Mouse (Mus musculus): ENCODE results near the gene Slc25a25.

DNA sequence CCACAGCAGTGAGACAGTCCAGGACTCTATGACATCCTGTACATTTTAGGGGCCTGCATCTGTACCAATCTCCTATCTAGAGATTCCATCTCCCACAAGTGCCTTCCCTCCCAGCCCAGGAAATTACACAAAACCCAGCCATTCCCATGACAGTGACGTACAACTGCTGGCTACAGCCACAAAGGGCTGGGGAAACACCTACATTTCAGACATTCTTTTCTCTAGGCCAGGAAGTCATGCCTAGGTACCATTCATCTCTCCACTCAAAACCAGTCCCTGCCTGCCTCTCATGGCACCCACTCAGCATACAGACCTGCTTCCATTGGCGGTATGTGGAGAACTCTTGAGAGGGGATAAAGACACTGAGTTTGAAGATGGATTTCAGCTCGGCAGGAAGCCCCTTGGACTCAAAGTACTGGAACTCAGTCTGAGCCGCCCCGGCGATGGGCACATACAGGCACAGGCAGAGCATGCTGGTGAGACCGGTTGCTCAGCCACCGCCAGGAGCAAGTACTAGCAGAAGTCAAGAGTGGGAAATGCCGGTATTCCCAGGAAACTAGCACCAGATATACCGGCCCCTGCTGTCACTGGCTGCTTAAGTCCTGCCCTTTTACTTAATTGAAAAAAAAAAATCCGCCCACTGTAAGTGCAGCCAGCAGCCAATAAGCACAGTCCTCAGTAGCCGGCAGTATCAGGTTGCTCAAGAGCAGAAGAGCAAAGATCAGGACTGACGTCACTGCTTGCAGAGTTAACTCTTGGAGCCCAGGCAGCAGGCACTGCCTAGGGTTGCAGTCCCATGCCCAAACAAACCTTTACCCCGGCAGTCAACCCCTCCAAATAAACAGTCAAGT is 27.5 kb downstream of the Slc25a25 start:
- TF ChIP-seq CTCF (conservative IDR thresholded peaks at IDR 0.05 in 1 of 2, IDR thresholded peaks at IDR 0.05 in 1 of 2; ENCODE audit: low read depth in 2 of 2, low read length in 2 of 2) (no peak), NELFE (IDR thresholded peaks at IDR 0.05; ENCODE audit: low read depth, low read length) (no peak), PAX5 (IDR thresholded peaks at IDR 0.05; ENCODE audit: low read length) (no peak), ZNF384 (IDR thresholded peaks at IDR 0.05; ENCODE audit: low read depth, low read length) (no peak), EP300 (IDR thresholded peaks at IDR 0.05; ENCODE audit: low read length) (no peak), POLR2A (IDR thresholded peaks at IDR 0.05; ENCODE audit: low read depth, low read length) (no peak)
